In the genomic region with DNA sequence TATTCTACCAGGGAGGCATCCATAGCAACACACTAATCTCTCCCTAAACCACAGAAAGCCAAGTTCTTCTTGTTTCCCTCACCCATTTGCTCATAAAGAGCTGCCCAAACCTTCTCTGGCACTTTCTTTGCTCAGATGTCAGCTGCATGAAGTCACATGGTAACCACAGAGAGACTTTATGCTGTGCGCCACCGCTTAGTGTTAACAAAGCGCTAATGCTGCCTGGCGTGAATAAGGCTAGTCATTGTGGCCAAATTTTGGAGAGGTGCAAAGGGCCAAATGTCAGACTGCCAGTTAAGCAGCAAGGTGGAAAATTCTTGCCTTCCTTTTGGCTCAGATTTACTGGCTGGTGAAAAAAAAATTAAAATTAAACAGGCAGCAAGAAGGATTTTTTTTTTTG, we compare ENCODE assay signal across 17 mouse cellular contexts.
DNase-seq lines count a peak whose midpoint lies in the region; ATAC-seq and TF ChIP-seq lines count a peak whose summit lies in the region.
"Had no signal": no experiment of that assay in that cellular context is flagged by ENCODE, and none has a peak within 500 bp of the region (broad histone marks: within the 10 kb centered on the region; RNA-seq: fewer than 3 reads in every experiment).

No protein-coding gene starts in this region.

- no peak overlapping the region for H3K27ac ChIP-seq in layer of hippocampus, adult 2 months
- H3K27ac ChIP-seq: embryonic facial prominence, embryonic 13.5 days; heart, embryonic 10.5 days; liver, embryonic 15.5 days; stomach, embryonic 15.5 days had no signal

- DNase-seq in layer of hippocampus, adult 2 months (ENCODE audit: low spot score in 2 of 2), result no peak
- DNase-seq in layer of hippocampus, adult 9-10 months (ENCODE audit: low spot score), result no peak
- peak; percentile 79 for DNase-seq in brain, adult 2 months (ENCODE audit: low read depth, low spot score)
- DNase-seq in cerebellum, postnatal 14 days, result peak; percentile 76 to 81
- no peak for DNase-seq in embryo, embryonic 9.5 days (ENCODE audit: extremely low spot score)
- DNase-seq: gastrocnemius, postnatal 36 days; heart, postnatal 14 days; lung, postnatal 14 days; retina, postnatal 1 day; thymus, postnatal 14 days had no signal

- peak; percentile 25 for TF ChIP-seq CTCF in layer of hippocampus, adult 2 months (conservative IDR thresholded peaks at IDR 0.05)

- ATAC-seq in cerebellum, adult (ENCODE audit: insufficient number of reproducible peaks, low FRiP score, low TSS enrichment), result peak; percentile 85; the same call in 1 of the 2 replicates
- ATAC-seq in megakaryocyte-erythroid progenitor cell, adult 5-6 weeks (replicated peaks; ENCODE audit: low FRiP score, low TSS enrichment, poor library complexity, severe bottlenecking), result no peak

- no peak overlapping the region for H3K4me3 ChIP-seq in layer of hippocampus, adult 2 months
- H3K4me3 ChIP-seq: embryonic facial prominence, embryonic 13.5 days; heart, embryonic 10.5 days; liver, embryonic 15.5 days; myocyte; stomach, embryonic 15.5 days had no signal

Comparison
In these comparisons a context has a peak if more than half of its experiments do, and no peak if none do; other contexts are left out.
1. DNase-seq: peak in brain, adult 2 months (single experiment) and cerebellum, postnatal 14 days (2 of 2); none in layer of hippocampus, adult 2 months (0 of 2), layer of hippocampus, adult 9-10 months (single experiment) and embryo, embryonic 9.5 days (single experiment).